Mouse (Mus musculus) CH12.LX (cell line): ENCODE data around the gene Thoc5.

Experiments used
- CTCF ChIP-seq, 2 experiments: IDR thresholded peaks in 1 of 2; conservative IDR thresholded peaks in 1 of 2; 2 replicates each; pipeline ENCODE4 v1.5.1; 2011 to 2012; ENCODE audit warnings: low read depth in 2 of 2, low read length in 2 of 2, improper control_type of control experiment in 1 of 2, inconsistent platforms in 1 of 2, mild to moderate bottlenecking in 1 of 2, moderate library complexity in 1 of 2
- E2F4 ChIP-seq: IDR thresholded peaks from 2 replicates; pipeline ENCODE4 v1.6.1; 2011; ENCODE audit warnings: low read depth, low read length, improper control_type of control experiment; ENCODE audit not compliant: insufficient replicate concordance
- EP300 ChIP-seq: IDR thresholded peaks from 2 replicates; pipeline ENCODE4 v1.6.1; 2011; ENCODE audit warnings: low read length, improper control_type of control experiment
- GABPA ChIP-seq: IDR thresholded peaks from 2 replicates; pipeline ENCODE4 v1.6.1; 2012; ENCODE audit warnings: low read depth, low read length, improper control_type of control experiment, inconsistent platforms; ENCODE audit not compliant: insufficient replicate concordance
- JUND ChIP-seq: conservative IDR thresholded peaks from 2 replicates; pipeline ENCODE4 v1.6.1; 2011; ENCODE audit warnings: low read depth, low read length, improper control_type of control experiment
- MEF2A ChIP-seq: IDR thresholded peaks from 2 replicates; pipeline ENCODE4 v1.6.1; 2014; ENCODE audit warnings: low read depth, mild to moderate bottlenecking, inconsistent platforms, low read length, improper control_type of control experiment, borderline replicate concordance
- MXI1 ChIP-seq: IDR thresholded peaks from 2 replicates; pipeline ENCODE4 v1.6.1; 2011; ENCODE audit warnings: mild to moderate bottlenecking, low read depth, low read length, improper control_type of control experiment
- NELFE ChIP-seq: IDR thresholded peaks from 2 replicates; pipeline ENCODE4 v1.6.1; 2011; ENCODE audit warnings: low read depth, low read length, improper control_type of control experiment
- POLR2A ChIP-seq: IDR thresholded peaks from 2 replicates; pipeline ENCODE4 v1.6.1; 2011; ENCODE audit warnings: low read depth, mild to moderate bottlenecking, improper control_type of control experiment, low read length
- TBP ChIP-seq: conservative IDR thresholded peaks from 2 replicates; pipeline ENCODE4 v1.6.1; 2011; ENCODE audit warnings: low read depth, low read length, improper control_type of control experiment
- USF1 ChIP-seq: IDR thresholded peaks from 2 replicates; pipeline ENCODE4 v1.6.1; 2014; ENCODE audit warnings: low read depth, mild to moderate bottlenecking, inconsistent platforms, low read length, improper control_type of control experiment
- USF2 ChIP-seq: conservative IDR thresholded peaks from 2 replicates; pipeline ENCODE4 v1.6.1; 2011; ENCODE audit warnings: low read depth, low read length, improper control_type of control experiment
- ZC3H11A ChIP-seq: IDR thresholded peaks from 2 replicates; pipeline ENCODE4 v1.6.1; 2012; ENCODE audit warnings: low read depth, mild to moderate bottlenecking, inconsistent platforms, low read length, improper control_type of control experiment
- ZKSCAN1 ChIP-seq: IDR thresholded peaks from 2 replicates; pipeline ENCODE4 v1.6.1; 2012; ENCODE audit warnings: low read depth, inconsistent platforms, low read length, improper control_type of control experiment, borderline replicate concordance

DNA sequence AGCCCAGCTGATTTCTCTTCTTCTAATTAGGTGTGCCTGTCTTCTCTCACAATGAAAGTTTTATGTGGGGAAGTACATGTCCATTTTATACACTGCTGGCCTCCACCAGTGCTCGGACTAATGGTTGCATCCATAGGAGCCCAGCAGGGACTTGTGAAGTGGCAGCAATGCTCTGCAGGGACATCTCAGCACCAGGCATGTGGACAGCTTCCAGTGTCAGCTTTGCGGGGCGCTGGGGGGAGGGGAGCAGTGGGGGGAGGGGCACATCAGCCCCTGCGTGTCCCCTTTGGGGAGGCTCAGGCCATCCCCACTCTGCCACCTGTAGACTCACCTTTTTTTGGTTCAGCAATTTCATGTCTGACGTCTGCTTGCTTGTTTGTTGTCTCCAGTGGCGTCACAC, 58.3 kb downstream of the Thoc5 start:
- TF ChIP-seq NELFE: no peak
- TF ChIP-seq CTCF (conservative IDR thresholded peaks at IDR 0.05 in 1 of 2, IDR thresholded peaks at IDR 0.05 in 1 of 2; ENCODE audit: low read depth in 2 of 2, low read length in 2 of 2): no peak
- no peak for TF ChIP-seq MXI1
- TF ChIP-seq ZC3H11A: no peak
- no peak for TF ChIP-seq MEF2A
- no peak for TF ChIP-seq POLR2A
- no peak for TF ChIP-seq E2F4
- no peak for TF ChIP-seq EP300
- TF ChIP-seq ZKSCAN1: no peak
- TF ChIP-seq TBP: no peak
- no peak for TF ChIP-seq USF1
- no peak for TF ChIP-seq JUND
- TF ChIP-seq GABPA: no peak
- TF ChIP-seq USF2: no peak
